Mouse (Mus musculus) stomach, postnatal 0 days (tissue): ENCODE data around the gene Sft2d2. TPM values are rescaled to one million over a fixed set of nuclear protein-coding genes. Genes with fewer than 3 reads are reported as not detected.

Experiments used
- ATAC-seq: fragments of 200-750 bp; cut with Nextera tagmentation; 2 replicates; pipeline ENCODE4 v1.8.0; 2017; ENCODE audit not compliant: low FRiP score, low TSS enrichment
- DNase-seq: peaks from one replicate; pipeline ENCODE4 v3.0.0-alpha.2; 2016; ENCODE audit warnings: low spot score
- H3K27ac ChIP-seq: fragments of 300-500 bp; sonication (generic); replicated peaks from 2 replicates; pipeline ENCODE4 v1.5.1; 2014; ENCODE audit warnings: mild to moderate bottlenecking, control low read depth
- H3K27me3 ChIP-seq: fragments of 300-500 bp; sonication (generic); 2 replicates; pipeline ENCODE4 v1.6.1; 2014; ENCODE audit warnings: low read length; ENCODE audit not compliant: control insufficient read depth, insufficient read depth
- H3K36me3 ChIP-seq: fragments of 300-500 bp; sonication (generic); 2 replicates; pipeline ENCODE4 v1.6.1; 2014; ENCODE audit warnings: low read length, mixed read lengths; ENCODE audit not compliant: control insufficient read depth, insufficient read depth
- H3K4me1 ChIP-seq: fragments of 300-500 bp; sonication (generic); replicated peaks from 2 replicates; pipeline ENCODE4 v1.6.1; 2014; ENCODE audit warnings: antibody characterized with exemption; ENCODE audit not compliant: control insufficient read depth, insufficient read depth
- H3K4me2 ChIP-seq: fragments of 300-500 bp; sonication (generic); replicated peaks from 2 replicates; pipeline ENCODE4 v1.6.1; 2014; ENCODE audit warnings: low read depth, mild to moderate bottlenecking, control low read depth, moderate library complexity
- H3K4me3 ChIP-seq: fragments of 300-500 bp; sonication (generic); 2 replicates; pipeline ENCODE4 v1.5.1; 2014; ENCODE audit warnings: low read depth, low read length, control low read depth
- H3K9ac ChIP-seq: fragments of 300-500 bp; sonication (generic); 2 replicates; pipeline ENCODE4 v1.6.1; 2014; ENCODE audit warnings: mild to moderate bottlenecking, low read length, control low read depth, mixed read lengths
- H3K9me3 ChIP-seq: fragments of 300-500 bp; sonication (generic); 2 replicates; pipeline ENCODE4 v1.6.1; 2016; ENCODE audit warnings: low read length; ENCODE audit not compliant: control insufficient read depth
- CTCF ChIP-seq: IDR thresholded peaks from 2 replicates; pipeline ENCODE4 v1.5.1; 2016; ENCODE audit warnings: antibody characterized with exemption, low read depth, mild to moderate bottlenecking, moderate library complexity
- EP300 ChIP-seq: optimal IDR thresholded peaks from 2 replicates; pipeline ENCODE3; 2016; ENCODE audit warnings: antibody characterized with exemption
- WGBS: fragments of 180-500 bp; shearing (Covaris S2); extraction: QIAGEN DNeasy Blood & Tissue Kit; methylation state at CpG from one replicate; pipeline ENCODE4 v1.1.7; 2014; 5-methylcytosine and 5-hydroxymethylcytosine counted together
- polyA plus RNA-seq: library from polyadenylated mRNA; unstranded; fragments of >200 nt; fragmentation: Nextera tagmentation; extraction: Ambion mirVana; gene quantifications from 2 replicates; pipeline ENCODE4 v1.2.1, GENCODE M21; 2015

Sft2d2 gene
- polyA plus RNA-seq, 1 experiment from 2014 or later, result 19.8 TPM

DNA sequence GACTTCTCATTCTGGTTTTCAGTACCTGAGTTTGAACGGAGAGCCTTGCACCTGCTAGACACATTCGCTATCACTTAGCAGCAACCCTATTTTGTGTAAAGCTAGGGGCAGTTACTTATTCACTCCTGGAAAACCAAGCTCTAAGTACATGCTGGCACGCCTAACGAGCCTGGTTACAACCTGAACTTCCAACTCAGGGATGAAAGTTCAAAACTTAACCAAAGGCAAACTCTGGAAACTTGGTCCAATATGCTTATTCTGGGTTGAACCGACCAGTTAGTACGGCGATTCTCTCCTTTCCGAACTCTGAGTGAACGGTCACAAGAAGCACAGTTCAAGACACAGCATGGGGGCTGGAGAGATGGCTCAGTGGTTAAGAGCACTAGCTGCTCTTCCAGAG, 35.3 kb upstream of the Sft2d2 start:
- Histone ChIP-seq H3K4me2 (no peak overlapping the region), H3K4me1 (no peaks in the 10 kb centered on the region), H3K4me3 (no peak overlapping the region), H3K27ac (no peak overlapping the region), H3K9ac (no peak overlapping the region), H3K9me3 (no peaks in the 10 kb centered on the region), H3K27me3 (no peaks in the 10 kb centered on the region), H3K36me3 (peaks cover 3% of the 10 kb centered on the region; the same call in 1 of the 2 replicates)
- TF ChIP-seq CTCF (no peak), EP300 (no peak)
- ATAC-seq, result no peak
- DNase-seq, result no peak
- 89% methylated on average over 9 of the region's 9 CpGs for WGBS

DNA sequence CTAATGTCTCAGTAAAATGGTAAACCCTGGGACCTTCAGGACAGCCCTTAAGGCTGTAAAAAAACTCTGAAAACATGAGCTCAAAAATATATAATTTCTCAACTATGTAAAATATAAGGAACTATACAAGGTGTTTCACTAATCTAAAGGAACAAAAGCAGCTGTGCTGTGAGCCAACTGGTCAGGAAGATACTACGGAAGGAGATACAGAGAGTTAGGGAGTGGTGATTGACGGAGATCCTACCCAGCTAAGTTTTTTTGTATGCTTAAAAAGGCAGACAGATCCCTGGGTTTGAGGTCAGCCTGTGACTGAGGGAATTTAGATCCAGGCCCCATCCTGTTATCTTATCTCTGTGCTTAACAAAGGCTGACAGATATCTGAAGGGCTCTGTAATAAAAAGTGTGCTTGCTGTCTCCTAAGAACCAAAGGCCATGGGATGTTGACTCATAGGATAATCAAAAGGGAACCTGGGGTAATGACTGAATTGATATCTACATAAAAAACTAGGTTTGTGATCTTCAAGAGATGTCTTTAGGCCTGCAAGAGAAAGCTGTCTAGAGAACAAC, 22.9 kb upstream of the Sft2d2 start:
- no peak overlapping the region for H3K27ac ChIP-seq
- H3K9me3 ChIP-seq, result no peaks in the 10 kb centered on the region
- ATAC-seq, result no peak
- TF ChIP-seq EP300, result no peak
- TF ChIP-seq CTCF, result no peak
- H3K4me3 ChIP-seq, result no peak overlapping the region
- no peaks in the 10 kb centered on the region for H3K27me3 ChIP-seq
- 83% methylated on average over 2 of the region's 2 CpGs for WGBS
- H3K36me3 ChIP-seq, result peaks cover 19% of the 10 kb centered on the region; the same call in 1 of the 2 replicates
- no peak overlapping the region for H3K9ac ChIP-seq
- DNase-seq, result no peak
- H3K4me2 ChIP-seq, result no peak overlapping the region
- no peaks in the 10 kb centered on the region for H3K4me1 ChIP-seq

DNA sequence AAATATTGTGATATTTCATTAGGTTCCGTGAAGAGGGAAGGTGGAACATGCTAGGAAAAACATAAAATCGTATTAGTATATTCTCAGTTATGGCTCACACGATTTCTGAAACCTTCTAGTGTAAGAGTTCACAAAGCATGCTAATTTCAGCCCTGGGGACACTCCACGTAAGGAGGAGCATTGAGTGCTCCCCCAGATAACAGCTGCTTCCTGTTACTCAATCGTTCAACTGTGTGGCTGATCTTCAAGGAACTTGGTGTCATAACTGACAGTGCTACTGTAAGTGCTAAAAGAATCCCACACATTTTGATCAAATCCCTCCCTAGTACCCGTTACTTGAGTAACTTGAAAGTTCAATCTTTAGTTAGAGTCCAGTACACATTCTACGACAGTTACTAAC, 21.6 kb upstream of the Sft2d2 start:
- 82% methylated on average over 7 of the region's 7 CpGs for WGBS
- Histone ChIP-seq H3K4me1 (no peaks in the 10 kb centered on the region), H3K9me3 (no peaks in the 10 kb centered on the region), H3K27ac (no peak overlapping the region), H3K4me3 (no peak overlapping the region), H3K4me2 (no peak overlapping the region), H3K27me3 (no peaks in the 10 kb centered on the region), H3K9ac (no peak overlapping the region), H3K36me3 (peaks cover 19% of the 10 kb centered on the region; the same call in 1 of the 2 replicates)
- no peak for ATAC-seq
- DNase-seq, result no peak
- TF ChIP-seq CTCF, result no peak

DNA sequence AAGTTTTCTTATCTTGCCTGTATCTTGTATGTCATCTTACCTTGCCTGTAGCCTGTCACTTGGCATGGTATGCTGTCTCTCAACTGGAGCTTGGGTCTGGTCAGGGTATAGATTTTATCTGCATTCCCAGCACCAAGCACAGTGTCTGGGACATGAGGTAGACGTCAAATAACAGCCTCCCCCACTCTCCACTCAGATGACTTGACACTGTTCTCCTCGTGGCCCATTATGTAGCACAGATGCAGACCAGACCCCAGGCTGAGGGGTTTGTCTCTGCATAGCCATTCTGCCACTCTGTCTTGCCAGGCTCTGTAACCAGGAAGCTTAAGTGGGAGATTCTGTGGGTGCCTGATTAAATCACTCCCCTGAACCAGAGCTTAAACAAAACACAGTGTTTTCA, 11.4 kb upstream of the Sft2d2 start:
- ATAC-seq (no peak), DNase-seq (no peak)
- TF ChIP-seq CTCF (no peak), EP300 (no peak)
- H3K4me1 ChIP-seq, result no peaks in the 10 kb centered on the region
- H3K27ac ChIP-seq, result no peak overlapping the region
- H3K36me3 ChIP-seq, result no peaks in the 10 kb centered on the region
- no peaks in the 10 kb centered on the region for H3K27me3 ChIP-seq
- H3K9me3 ChIP-seq, result no peaks in the 10 kb centered on the region
- WGBS, result 27% methylated on average over 2 of the region's 2 CpGs
- H3K4me2 ChIP-seq, result no peak overlapping the region
- H3K4me3 ChIP-seq, result no peak overlapping the region
- H3K9ac ChIP-seq, result no peak overlapping the region

DNA sequence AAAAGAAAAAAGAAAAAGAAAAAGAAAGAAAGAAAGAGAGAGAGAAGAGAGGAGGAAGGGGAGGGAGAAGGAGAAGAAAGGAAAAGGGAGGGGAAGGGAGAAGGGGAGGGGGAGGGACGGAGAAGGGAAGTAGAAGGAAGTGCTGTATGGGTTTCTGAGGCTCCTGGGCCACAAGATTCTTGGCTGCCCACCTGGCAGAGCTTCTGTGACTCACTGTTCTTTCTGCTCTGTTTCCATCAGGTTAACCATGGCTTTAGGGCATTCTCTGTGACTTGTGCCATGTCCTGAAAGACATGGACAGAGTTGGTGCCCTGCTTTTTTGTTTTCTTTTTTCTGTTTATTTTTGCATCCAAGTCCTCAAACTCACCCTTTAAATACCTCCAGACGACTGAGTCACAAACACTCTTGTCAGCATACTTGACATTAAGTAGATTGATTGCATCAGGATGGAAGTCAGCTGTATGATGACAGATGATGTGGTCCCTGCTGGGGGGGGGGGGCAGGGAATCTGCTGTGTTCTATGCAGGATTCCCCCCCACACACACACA, 9.3 kb upstream of the Sft2d2 start:
- Histone ChIP-seq H3K27me3 (no peaks in the 10 kb centered on the region), H3K4me3 (no peak overlapping the region), H3K27ac (no peak overlapping the region), H3K36me3 (no peaks in the 10 kb centered on the region), H3K9me3 (no peaks in the 10 kb centered on the region), H3K9ac (no peak overlapping the region), H3K4me2 (no peak overlapping the region), H3K4me1 (no peaks in the 10 kb centered on the region)
- no peak for TF ChIP-seq CTCF
- TF ChIP-seq EP300, result no peak
- DNase-seq (no peak), ATAC-seq (no peak)
- WGBS, result 36% methylated on average over 2 of the region's 2 CpGs

DNA sequence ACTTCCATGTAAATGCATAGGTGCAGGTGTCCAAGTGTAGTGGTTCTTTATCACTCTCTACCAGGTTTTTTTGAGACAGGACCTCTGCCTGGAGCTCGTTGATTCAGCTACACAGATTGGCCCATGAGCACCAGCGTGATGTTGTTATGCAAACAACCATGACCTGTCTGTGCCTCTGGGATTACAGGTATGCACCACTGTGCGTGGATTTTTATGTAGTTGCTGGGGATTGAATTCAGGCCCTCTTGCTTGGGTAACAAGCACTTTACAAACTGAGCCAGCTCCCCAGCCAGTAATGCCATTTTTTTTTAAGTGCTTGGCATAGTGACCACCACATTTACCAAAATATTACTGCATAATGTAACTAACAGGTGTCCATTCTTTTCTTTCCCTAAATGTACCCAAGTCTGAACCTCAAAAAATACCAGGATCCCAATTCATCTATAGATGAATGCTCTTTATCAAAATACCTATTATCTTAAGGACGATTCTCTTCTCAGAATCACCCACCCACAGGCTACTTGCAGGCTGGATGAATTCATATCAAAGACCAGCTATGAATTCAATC, 7.3 kb upstream of the Sft2d2 start:
- Histone ChIP-seq H3K4me2 (no peak overlapping the region), H3K27ac (no peak overlapping the region), H3K9me3 (no peaks in the 10 kb centered on the region), H3K27me3 (no peaks in the 10 kb centered on the region), H3K36me3 (no peaks in the 10 kb centered on the region), H3K4me3 (no peak overlapping the region), H3K9ac (no peak overlapping the region), H3K4me1 (no peaks in the 10 kb centered on the region)
- 64% methylated on average over 4 of the region's 4 CpGs for WGBS
- DNase-seq, result no peak
- ATAC-seq, result no peak
- TF ChIP-seq CTCF (no peak), EP300 (no peak)
